ENCODE assay signal across 8 mouse cellular contexts in genomic region chr17:24851381-24852125, GRCm38 (mm10). TPM values are rescaled to one million over a fixed set of nuclear protein-coding genes. Genes with fewer than 3 reads are reported as not detected.
DNase-seq lines count a peak whose midpoint lies in the region; ATAC-seq and TF ChIP-seq lines count a peak whose summit lies in the region.

No protein-coding gene starts in this region.

- 0 out of 2 replicates have a peak, but pooled peaks cover 7% of the 10 kb centered on the region for H3K4me1 ChIP-seq in lung, embryonic 14.5 days (ENCODE audit: insufficient read depth)
- H3K4me1 ChIP-seq in lung, adult 2 months (ENCODE audit: control insufficient read depth, insufficient read depth, low read length): peaks cover 2% of the 10 kb centered on the region; the same call in 1 of the 2 replicates
- H3K4me1 ChIP-seq in forebrain, embryonic 12.5 days: peaks cover 24% of the 10 kb centered on the region
- H3K4me1 ChIP-seq in limb, embryonic 12.5 days (replicated peaks): peaks cover 22% of the 10 kb centered on the region
- H3K4me1 ChIP-seq in small intestine, adult 2 months (ENCODE audit: control insufficient read depth, insufficient read depth, insufficient read length, low read length): peaks cover 7% of the 10 kb centered on the region; the same call in 1 of the 2 replicates

- TF ChIP-seq CTCF in lung, embryonic 14.5 days (IDR thresholded peaks at IDR 0.05; ENCODE audit: low read depth): no peak
- TF ChIP-seq CTCF in lung, adult 2 months (IDR thresholded peaks at IDR 0.05; ENCODE audit: insufficient read depth, low read length): no peak
- TF ChIP-seq CTCF in small intestine, adult 2 months (IDR thresholded peaks at IDR 0.05; ENCODE audit: extremely low read depth, insufficient read length, insufficient replicate concordance, low read depth, low read length): no peak

- WGBS in lung, embryonic 14.5 days: 74% methylated on average over 10 of the region's 10 CpGs
- 79% methylated on average over 10 of the region's 10 CpGs for WGBS in lung, adult 2 months
- WGBS in forebrain, embryonic 12.5 days: 80% methylated on average over 10 of the region's 10 CpGs
- WGBS in limb, embryonic 12.5 days: 81% methylated on average over 10 of the region's 10 CpGs
- WGBS in small intestine, adult 2 months: 56% methylated on average over 10 of the region's 10 CpGs

- no peaks in the 10 kb centered on the region for H3K9me3 ChIP-seq in lung, embryonic 14.5 days (ENCODE audit: low read depth, low read length)
- no peaks in the 10 kb centered on the region for H3K9me3 ChIP-seq in forebrain, embryonic 12.5 days
- no peaks in the 10 kb centered on the region for H3K9me3 ChIP-seq in limb, embryonic 12.5 days

- peak overlapping the region; percentile 67 for H3K4me2 ChIP-seq in lung, embryonic 14.5 days
- H3K4me2 ChIP-seq in forebrain, embryonic 12.5 days: peak overlapping the region; percentile 83
- peak overlapping the region; percentile 89 for H3K4me2 ChIP-seq in limb, embryonic 12.5 days

- peak overlapping the region; percentile 60 for H3K4me3 ChIP-seq in lung, embryonic 14.5 days (ENCODE audit: low read depth, low read length)
- no peak overlapping the region for H3K4me3 ChIP-seq in lung, adult 2 months (replicated peaks; ENCODE audit: extremely low read depth, low read depth, low read length)
- peak overlapping the region; percentile 80 for H3K4me3 ChIP-seq in forebrain, embryonic 12.5 days (replicated peaks)
- H3K4me3 ChIP-seq in limb, embryonic 12.5 days (replicated peaks): peak overlapping the region; percentile 69
- H3K4me3 ChIP-seq in small intestine, adult 2 months (ENCODE audit: low read depth, low read length): peak overlapping the region; percentile 96

- H3K9ac ChIP-seq in lung, embryonic 14.5 days: no peak overlapping the region
- peak overlapping the region; percentile 71 for H3K9ac ChIP-seq in forebrain, embryonic 12.5 days
- no peak overlapping the region for H3K9ac ChIP-seq in limb, embryonic 12.5 days (replicated peaks)

- no peak for DNase-seq in lung, embryonic 14.5 days
- DNase-seq in lung, adult 2 months: no peak
- no peak for DNase-seq in frontal cortex, postnatal 25 days (ENCODE audit: low spot score in 2 of 2)
- no peak for DNase-seq in cerebellum, adult 11 months
- no peak for DNase-seq in adrenal gland, adult 8-10 months

- no peak for ATAC-seq in lung, embryonic 14.5 days (ENCODE audit: insufficient read depth)
- ATAC-seq in forebrain, embryonic 12.5 days (ENCODE audit: low FRiP score): no peak
- ATAC-seq in limb, embryonic 12.5 days (ENCODE audit: insufficient number of reproducible peaks, insufficient read depth, low FRiP score, low TSS enrichment, low read depth): no peak

- no peak overlapping the region for H3K27ac ChIP-seq in lung, embryonic 14.5 days (ENCODE audit: low read depth)
- no peak overlapping the region for H3K27ac ChIP-seq in forebrain, embryonic 12.5 days
- H3K27ac ChIP-seq in limb, embryonic 12.5 days: no peak overlapping the region
- H3K27ac ChIP-seq in small intestine, adult 2 months (ENCODE audit: insufficient read depth, low read depth, low read length): no peak overlapping the region

- 0 out of 2 replicates have a peak, but pooled peaks cover 2% of the 10 kb centered on the region for H3K36me3 ChIP-seq in lung, embryonic 14.5 days (ENCODE audit: insufficient read depth)
- H3K36me3 ChIP-seq in forebrain, embryonic 12.5 days (replicated peaks): peaks cover 12% of the 10 kb centered on the region
- H3K36me3 ChIP-seq in limb, embryonic 12.5 days: peaks cover 27% of the 10 kb centered on the region
- H3K36me3 ChIP-seq in small intestine, adult 2 months (ENCODE audit: control insufficient read depth, insufficient read depth, low read length): peaks cover 34% of the 10 kb centered on the region

- H3K27me3 ChIP-seq in lung, embryonic 14.5 days (ENCODE audit: insufficient read depth, low read length): 0 out of 2 replicates have a peak, but pooled peaks cover 6% of the 10 kb centered on the region
- peaks cover 13% of the 10 kb centered on the region for H3K27me3 ChIP-seq in forebrain, embryonic 12.5 days
- peaks cover 13% of the 10 kb centered on the region for H3K27me3 ChIP-seq in limb, embryonic 12.5 days
- H3K27me3 ChIP-seq in small intestine, adult 2 months (ENCODE audit: control insufficient read depth, insufficient read depth, low read length): no peaks in the 10 kb centered on the region

- TF ChIP-seq POLR2A in lung, adult 2 months (IDR thresholded peaks at IDR 0.05; ENCODE audit: borderline replicate concordance, extremely low read depth, low read depth, low read length): no peak
- TF ChIP-seq POLR2A in small intestine, adult 2 months (IDR thresholded peaks at IDR 0.05; ENCODE audit: low read depth, low read length): no peak

RNA-seq across cellular contexts. Expression of gene Fahd1, which starts 1.4 kb away (rescaled TPM):
- polyA plus RNA-seq in lung, embryonic 14.5 days (2014; fragmentation: Nextera tagmentation; extraction: Ambion mirVana): 16.5 and 17.1 TPM in 2 replicates
- polyA plus RNA-seq in lung, adult 2 months (2012; rRNA removed): 6.4 and 7.8 TPM in 2 replicates
- polyA plus RNA-seq in forebrain, embryonic 12.5 days (2016; fragmentation: Nextera tagmentation; extraction: Ambion mirVana): 17.3 and 17.7 TPM in 2 replicates
- polyA plus RNA-seq in limb, embryonic 12.5 days (2016; fragmentation: Nextera tagmentation; extraction: Ambion mirVana): 18.6 and 22.5 TPM in 2 replicates
- 65.2 and 108 TPM in 2 replicates for polyA plus RNA-seq in small intestine, adult 2 months (2012; rRNA removed)
- total RNA-seq in adrenal gland, adult 8-10 months (2022): 10 to 100 TPM; 26.4 to 36.0 (median 32.1) TPM

RNA-seq across cellular contexts. Expression of gene Hagh, which starts 11.6 kb away (rescaled TPM):
- 23.2 and 24.8 TPM in 2 replicates for polyA plus RNA-seq in lung, embryonic 14.5 days (2014; fragmentation: Nextera tagmentation; extraction: Ambion mirVana)
- polyA plus RNA-seq in lung, adult 2 months (2012; rRNA removed): 56.1 and 83.4 TPM in 2 replicates
- polyA plus RNA-seq in forebrain, embryonic 12.5 days (2016; fragmentation: Nextera tagmentation; extraction: Ambion mirVana): 24.8 and 27.1 TPM in 2 replicates
- 26.3 and 27.6 TPM in 2 replicates for polyA plus RNA-seq in limb, embryonic 12.5 days (2016; fragmentation: Nextera tagmentation; extraction: Ambion mirVana)
- polyA plus RNA-seq in small intestine, adult 2 months (2012; rRNA removed): 352 and 372 TPM in 2 replicates
- 10 to 100 TPM; 81.9 to 99.1 (median 92.7) TPM for total RNA-seq in adrenal gland, adult 8-10 months (2022)

RNA-seq across cellular contexts. Expression of gene Igfals, which starts 14.2 kb away (rescaled TPM):
- 0.93 and 1.1 TPM in 2 replicates for polyA plus RNA-seq in lung, embryonic 14.5 days (2014; fragmentation: Nextera tagmentation; extraction: Ambion mirVana)
- polyA plus RNA-seq in lung, adult 2 months (2012; rRNA removed): 3.0 and 3.9 TPM in 2 replicates
- polyA plus RNA-seq in forebrain, embryonic 12.5 days (2016; fragmentation: Nextera tagmentation; extraction: Ambion mirVana): 0.20 TPM in 1 of 2 replicates, not detected in the other
- 0.37 and 0.43 TPM in 2 replicates for polyA plus RNA-seq in limb, embryonic 12.5 days (2016; fragmentation: Nextera tagmentation; extraction: Ambion mirVana)
- polyA plus RNA-seq in small intestine, adult 2 months (2012; rRNA removed): 0.42 and 1.4 TPM in 2 replicates
- total RNA-seq in adrenal gland, adult 8-10 months (2022): 1 to 10 TPM; 2.0 to 5.8 (median 2.7) TPM

RNA-seq across cellular contexts. Expression of gene Nubp2, which starts 34.6 kb away (rescaled TPM):
- polyA plus RNA-seq in lung, embryonic 14.5 days (2014; fragmentation: Nextera tagmentation; extraction: Ambion mirVana): 53.0 and 56.5 TPM in 2 replicates
- polyA plus RNA-seq in lung, adult 2 months (2012; rRNA removed): 23.6 and 36.7 TPM in 2 replicates
- 62.9 and 64.4 TPM in 2 replicates for polyA plus RNA-seq in forebrain, embryonic 12.5 days (2016; fragmentation: Nextera tagmentation; extraction: Ambion mirVana)
- polyA plus RNA-seq in limb, embryonic 12.5 days (2016; fragmentation: Nextera tagmentation; extraction: Ambion mirVana): 50.1 and 53.2 TPM in 2 replicates
- 33.0 and 39.9 TPM in 2 replicates for polyA plus RNA-seq in small intestine, adult 2 months (2012; rRNA removed)
- total RNA-seq in adrenal gland, adult 8-10 months (2022): 10 to 100 TPM; 58.9 to 66.0 (median 61.5) TPM

RNA-seq across cellular contexts. Expression of gene Spsb3, which starts 34.9 kb away (rescaled TPM):
- 34.8 and 37.2 TPM in 2 replicates for polyA plus RNA-seq in lung, embryonic 14.5 days (2014; fragmentation: Nextera tagmentation; extraction: Ambion mirVana)
- polyA plus RNA-seq in lung, adult 2 months (2012; rRNA removed): 76.4 and 85.4 TPM in 2 replicates
- 47.3 and 50.7 TPM in 2 replicates for polyA plus RNA-seq in forebrain, embryonic 12.5 days (2016; fragmentation: Nextera tagmentation; extraction: Ambion mirVana)
- polyA plus RNA-seq in limb, embryonic 12.5 days (2016; fragmentation: Nextera tagmentation; extraction: Ambion mirVana): 40.4 and 46.1 TPM in 2 replicates
- polyA plus RNA-seq in small intestine, adult 2 months (2012; rRNA removed): 51.5 and 88.1 TPM in 2 replicates
- 10 to 100 TPM; 31.5 to 34.0 (median 33.7) TPM for total RNA-seq in adrenal gland, adult 8-10 months (2022)
